Mouse (Mus musculus): Measurements from ENCODE around the gene Chd2. TPM values are rescaled to one million over a fixed set of nuclear protein-coding genes. Genes with fewer than 3 reads are reported as not detected.
A peak's percentile ranks its signal among the peaks of the same experiment; 100 is the strongest.

Chd2 gene
- total RNA-seq, 1 experiment from 2014 or later: 492 TPM

DNA sequence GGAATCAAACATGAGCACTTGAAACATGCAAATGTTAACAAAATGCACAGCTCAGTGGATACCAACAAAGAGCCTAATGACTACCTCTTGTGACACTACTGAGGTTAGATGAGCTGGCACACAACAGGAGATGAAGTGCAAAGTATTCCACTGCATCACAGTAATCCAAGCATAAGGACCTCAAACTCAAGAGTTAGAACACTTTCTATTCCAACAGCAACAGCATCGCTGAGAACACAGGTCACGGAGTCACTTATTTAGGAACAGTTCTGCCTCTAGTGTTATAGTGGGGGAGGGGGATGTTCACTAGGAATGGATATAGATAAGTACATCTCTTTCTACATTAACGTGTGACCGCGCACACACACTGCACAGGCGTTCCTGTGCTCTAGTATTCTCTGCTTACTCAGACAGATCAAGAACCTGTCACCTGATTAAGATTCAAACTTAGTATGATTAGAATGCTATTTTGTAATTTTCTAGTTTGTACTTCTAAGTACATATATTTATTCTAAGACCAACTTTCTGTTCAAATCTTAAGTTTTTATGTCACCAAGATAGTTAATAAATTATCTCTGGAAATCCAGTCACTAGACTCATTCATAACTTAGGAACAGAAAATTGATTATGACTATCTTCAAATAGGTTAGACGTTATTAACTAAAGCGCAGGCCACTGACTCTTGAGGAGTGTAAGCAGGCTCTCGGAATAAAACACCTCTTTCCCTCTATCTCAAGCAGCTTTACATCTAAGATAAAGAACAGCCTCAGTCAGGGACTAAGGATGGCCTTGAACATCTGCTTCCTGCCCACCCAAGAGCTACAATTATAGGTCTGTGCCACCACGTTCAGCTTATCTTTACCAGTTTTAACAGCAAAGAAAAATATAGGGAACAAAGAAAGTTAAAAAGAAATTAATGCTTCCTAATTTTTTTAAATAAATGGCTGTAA lies 5.2 kb upstream of the Chd2 start:
- ATAC-seq (ENCODE audit: extremely low read depth, insufficient number of reproducible peaks, low FRiP score, poor library complexity, severe bottlenecking): 0 out of 2 replicates have a peak, but pooled peaks have one; percentile 28

DNA sequence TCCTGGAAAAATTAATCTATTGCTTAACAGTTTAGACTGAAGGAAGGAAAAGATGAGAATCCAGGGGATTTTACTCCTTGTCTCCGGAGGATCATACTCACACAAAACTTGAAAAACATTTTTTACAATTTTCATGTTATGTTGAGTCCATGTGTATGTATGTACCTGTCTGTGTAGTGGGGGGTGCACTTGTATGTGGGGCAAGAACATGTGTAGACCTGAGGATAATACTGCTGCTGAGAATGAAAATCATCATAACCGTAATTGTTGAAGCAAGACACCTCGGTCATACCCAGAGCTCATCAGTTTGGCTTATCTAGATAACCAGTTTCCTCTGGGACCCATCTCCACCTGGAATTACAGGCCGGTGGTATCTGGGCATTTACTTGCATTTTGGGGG lies 3.4 kb upstream of the Chd2 start:
- no peak for ATAC-seq (ENCODE audit: extremely low read depth, insufficient number of reproducible peaks, low FRiP score, poor library complexity, severe bottlenecking)

DNA sequence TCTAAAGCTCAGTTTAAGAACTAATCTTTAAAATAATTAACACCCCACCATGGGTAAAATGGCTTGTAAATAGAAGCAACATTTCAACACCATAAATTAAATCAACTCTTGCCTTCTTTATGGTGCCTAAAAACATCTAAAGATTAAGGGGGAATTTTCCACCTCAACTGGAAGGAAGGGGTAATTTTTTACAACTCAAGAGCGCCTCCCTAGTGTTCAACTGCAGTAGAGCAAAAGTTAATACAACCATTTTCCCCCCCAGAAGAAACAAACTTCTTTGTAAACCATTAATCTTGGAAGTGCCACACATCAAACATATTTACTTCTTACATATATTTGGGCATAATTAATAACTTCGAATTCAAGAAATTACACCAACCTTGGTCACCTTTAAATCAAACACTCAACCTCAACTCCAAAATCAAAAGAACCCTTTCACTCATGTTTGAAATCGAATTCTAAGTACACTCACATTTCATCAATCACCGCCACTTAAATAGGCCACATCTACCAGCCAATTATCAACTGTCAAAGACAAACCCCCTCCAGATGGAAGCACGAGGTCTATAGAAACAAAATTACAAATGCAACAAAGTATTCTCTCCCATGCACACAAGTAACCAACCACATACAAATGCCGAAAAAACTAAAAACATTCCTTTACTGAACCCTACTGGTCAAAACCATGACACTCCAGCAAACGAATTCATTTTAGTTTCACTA lies 662 bp upstream of the Chd2 start:
- ATAC-seq (ENCODE audit: extremely low read depth, insufficient number of reproducible peaks, low FRiP score, poor library complexity, severe bottlenecking): no peak

DNA sequence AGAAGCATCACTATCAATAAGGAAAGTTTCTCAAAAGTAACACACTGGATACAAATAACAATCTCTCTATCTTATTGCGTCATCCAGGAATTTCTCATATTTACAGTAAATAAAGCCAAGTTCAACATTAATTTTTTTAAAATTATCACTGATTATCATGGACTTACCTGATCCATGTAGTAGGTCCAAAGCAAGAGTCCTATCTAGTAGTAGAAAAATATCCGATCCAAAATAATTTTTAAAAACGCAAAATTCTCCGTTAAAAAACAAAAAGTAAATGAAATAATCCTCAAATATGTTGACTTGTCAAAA lies 595 bp downstream of the Chd2 start:
- ATAC-seq (ENCODE audit: extremely low read depth, insufficient number of reproducible peaks, low FRiP score, poor library complexity, severe bottlenecking): no peak

DNA sequence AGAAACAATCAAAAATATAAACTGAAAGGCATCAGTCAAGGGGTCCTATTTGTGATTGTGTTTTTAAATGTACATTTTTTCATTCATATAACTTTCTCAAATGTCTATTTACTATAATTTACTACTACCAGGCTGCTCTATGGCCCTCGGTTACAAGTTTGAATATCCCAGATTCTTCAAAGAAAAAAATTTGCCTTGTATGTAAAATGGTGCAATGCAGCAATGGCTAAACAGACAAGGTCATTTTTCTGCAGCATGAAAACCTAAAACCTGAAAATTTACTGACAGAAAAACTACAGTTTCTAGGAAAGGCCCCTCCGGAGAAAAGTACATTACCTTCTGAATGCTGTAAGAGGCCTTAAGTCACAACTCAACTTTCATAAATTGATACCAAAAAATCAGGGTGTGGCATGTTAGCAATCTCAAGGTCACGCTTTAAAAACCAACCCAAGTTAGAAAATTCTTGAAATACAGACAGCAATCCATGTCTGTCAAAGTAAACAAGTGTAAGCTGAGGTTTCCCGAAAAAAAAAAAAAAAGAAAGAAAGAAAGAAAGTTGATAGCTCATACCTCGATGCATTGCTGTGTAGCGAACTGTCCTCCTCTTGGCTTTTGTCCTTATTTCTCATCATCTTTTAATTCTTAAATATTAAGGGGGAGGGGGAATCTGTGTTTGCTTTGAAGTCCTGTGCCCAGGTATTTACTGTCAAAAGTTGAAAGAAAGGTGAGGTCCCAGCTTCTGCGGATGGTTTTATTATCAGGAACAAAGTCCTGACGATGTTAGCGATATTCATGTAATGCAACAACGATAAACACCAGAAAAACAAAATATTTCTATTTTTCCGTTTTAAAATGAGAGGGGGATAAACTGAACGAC lies 1.2 kb downstream of the Chd2 start:
- no peak for ATAC-seq (ENCODE audit: extremely low read depth, insufficient number of reproducible peaks, low FRiP score, poor library complexity, severe bottlenecking)

DNA sequence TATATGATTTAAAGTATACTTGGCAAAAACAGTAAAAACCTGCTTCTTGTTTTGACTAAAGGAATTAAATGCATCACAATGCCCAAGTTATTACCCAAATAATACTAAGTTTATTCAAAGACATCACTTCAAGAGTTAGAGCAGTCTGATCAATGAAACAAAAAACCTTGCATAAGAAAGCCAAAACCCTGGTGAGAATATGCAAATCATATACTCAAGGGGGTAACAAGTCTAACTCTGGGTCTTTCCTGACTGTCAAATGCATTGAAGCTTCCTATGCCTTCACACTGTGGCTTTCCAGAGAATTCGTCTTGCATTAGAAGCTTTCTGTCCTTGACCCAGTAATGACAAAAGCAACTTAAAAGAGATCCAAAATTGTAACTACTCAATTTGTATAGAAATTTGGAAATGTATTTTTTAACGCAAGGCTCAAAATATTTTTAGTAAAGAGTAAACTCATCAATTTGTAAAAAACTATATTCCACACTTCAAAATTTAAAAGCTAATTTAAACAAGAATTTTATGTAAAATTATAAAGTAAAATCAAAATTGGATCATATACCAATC lies 2.4 kb downstream of the Chd2 start:
- ATAC-seq (ENCODE audit: extremely low read depth, insufficient number of reproducible peaks, low FRiP score, poor library complexity, severe bottlenecking): no peak

DNA sequence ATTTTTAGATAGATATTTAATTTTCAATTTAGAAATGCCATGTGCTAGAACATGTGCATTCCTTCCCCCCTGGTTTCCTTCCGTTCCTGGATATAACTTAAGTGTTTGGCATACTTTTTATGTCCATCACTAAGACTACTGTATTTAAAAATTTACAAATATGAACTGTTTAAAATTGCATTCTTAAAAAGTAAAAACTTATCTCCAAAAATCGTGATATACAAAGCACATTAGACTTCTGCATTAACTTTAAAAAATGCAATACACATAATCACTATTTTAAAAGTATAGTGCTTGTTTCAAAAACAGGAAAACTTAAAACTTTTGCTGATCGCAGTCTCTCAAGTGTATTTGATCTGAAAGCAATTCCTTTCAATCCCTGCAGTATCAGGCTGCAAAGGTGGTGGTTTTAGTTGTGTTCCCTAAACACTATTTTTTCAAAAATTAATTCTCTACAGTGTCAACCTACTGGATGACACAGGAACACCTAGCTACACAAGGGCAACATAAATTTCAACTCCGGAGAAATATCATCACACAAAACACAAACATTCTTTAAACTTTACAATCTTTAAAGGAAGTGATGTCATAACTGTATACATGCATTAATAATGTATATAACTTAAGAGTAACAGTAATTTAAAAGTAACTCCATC lies 3.1 kb downstream of the Chd2 start:
- ATAC-seq (ENCODE audit: extremely low read depth, insufficient number of reproducible peaks, low FRiP score, poor library complexity, severe bottlenecking): no peak

DNA sequence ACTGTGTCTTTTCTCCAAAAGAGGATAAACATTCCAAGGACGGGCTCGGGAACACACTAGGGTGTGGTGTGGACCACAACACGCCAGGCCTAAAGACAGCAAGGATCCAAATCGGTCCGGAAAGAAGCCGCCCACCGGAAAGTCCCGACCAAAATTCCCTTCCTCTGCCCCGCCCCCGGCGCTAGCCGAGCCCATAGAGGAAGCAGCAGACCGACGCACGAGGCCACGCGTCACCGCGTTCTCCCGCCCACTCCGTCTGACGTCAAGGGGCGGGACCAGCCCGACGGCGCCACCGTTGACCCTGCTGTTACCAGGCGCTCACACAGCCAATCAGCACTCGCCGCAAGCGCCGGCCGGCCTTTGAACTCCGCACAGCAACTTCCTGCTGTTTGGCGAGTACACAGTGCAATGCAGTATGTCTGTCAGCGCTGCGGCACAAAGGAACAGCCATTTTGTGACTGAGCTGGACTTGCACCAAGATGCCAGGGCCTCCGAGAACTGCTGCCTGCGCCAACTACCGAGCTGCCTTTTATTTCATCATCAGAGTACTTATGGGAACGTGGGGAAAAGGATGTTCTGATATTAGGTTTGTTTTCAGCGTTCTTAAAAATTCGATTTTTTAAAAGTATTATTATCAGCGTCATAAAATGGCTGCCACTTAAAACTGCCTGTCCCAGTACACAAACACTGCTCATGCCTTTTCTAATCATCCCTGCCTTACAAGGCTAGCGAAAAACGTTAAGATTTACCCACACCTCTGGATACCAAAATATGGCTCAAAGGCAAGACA lies 3.8 kb downstream of the Chd2 start:
- peak; percentile 93 for ATAC-seq (ENCODE audit: extremely low read depth, insufficient number of reproducible peaks, low FRiP score, poor library complexity, severe bottlenecking)

DNA sequence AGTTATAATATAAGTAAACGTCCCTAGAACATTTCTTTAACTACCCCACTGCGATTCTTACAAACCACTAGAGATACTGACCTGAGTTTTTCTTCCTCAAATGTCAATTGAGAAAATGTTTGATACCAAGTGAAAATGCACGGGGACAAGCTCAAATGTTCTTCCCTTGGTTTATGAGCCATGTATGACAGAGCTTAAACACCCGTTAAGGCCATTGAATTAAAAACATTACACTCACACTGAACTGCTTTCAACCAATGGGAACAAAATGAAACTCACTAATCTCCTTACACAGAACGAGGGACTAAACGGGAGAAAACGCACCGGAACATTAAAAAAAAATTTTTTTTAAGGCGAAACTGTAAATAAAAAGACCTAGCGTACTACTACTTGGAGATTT lies 4.4 kb downstream of the Chd2 start:
- no peak for ATAC-seq (ENCODE audit: extremely low read depth, insufficient number of reproducible peaks, low FRiP score, poor library complexity, severe bottlenecking)

DNA sequence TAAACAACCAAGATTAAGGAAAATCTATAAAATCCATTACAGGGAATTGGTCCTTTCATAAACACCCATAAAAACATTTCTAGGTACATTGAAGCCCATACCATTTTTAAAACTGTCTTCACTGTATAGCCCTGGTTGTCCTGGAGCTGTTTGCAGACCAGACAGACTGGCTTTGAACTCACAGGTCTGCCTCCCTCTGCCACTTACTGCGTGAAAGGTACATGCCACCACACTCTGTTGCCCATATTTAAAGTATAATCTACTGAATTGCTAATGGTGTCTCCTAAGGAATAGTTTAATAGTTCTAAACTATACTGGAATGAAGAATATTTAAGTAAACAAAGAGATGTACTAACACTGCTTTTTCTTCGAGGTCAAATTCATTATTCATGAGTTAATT lies 5.1 kb downstream of the Chd2 start:
- ATAC-seq (ENCODE audit: extremely low read depth, insufficient number of reproducible peaks, low FRiP score, poor library complexity, severe bottlenecking): no peak

DNA sequence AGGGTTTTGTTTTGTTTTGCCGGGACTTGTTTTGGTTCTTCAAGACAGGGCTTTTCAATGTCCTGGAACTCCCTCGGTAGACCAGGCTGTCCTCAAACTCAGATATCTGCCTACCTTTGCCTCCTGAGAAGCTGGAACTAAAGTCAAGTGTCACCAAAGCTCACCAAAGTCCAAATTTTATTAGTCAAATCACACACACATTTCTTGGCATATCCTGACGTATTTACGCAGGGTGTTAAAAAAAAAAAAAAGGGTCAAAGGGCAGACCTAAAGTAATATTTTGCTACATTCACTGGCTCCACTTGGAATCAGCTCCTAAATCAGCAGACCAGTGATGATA lies 5.8 kb downstream of the Chd2 start:
- no peak for ATAC-seq (ENCODE audit: extremely low read depth, insufficient number of reproducible peaks, low FRiP score, poor library complexity, severe bottlenecking)

DNA sequence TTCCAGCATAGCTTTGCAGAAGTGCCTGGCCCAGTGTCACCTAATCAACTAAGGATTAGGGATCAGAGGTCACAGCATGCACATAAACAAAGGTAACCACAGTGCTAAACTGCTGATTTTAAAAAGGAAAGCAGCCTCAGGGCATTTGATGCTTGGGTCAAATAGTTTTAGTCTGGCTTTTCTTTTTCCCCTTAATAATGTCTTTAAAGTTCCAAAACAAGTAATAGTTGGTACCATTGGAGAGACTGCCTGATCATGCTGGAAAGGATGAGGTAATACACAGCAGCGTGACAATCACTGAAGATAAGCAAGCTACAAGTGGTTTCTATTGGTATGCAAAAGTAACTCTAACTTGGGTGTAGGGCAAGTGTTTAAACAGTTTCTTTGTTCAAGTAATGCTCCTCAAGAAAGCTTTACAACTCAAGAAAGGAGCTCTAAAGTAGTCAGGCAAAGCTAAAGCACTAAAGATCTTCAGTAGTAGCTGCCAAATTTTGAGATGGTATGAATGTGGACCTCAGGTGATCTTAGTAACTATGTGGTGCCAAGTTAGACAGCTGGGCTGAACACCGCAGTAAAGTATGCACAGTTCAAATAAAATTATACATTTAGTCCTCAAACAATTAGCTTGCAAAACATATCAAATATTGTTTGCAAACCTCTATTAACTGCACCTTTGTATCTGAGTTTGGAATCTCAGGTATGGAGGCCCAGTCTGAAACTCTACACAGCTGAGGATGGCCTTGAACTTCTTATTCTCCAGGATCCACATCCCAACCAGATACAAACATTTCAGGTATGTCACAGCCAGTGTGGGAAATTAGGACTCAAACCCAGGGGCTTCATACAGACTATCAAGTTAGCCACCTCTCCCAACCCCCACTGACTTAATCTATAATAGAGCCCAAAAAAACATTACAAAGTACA lies 6.4 kb downstream of the Chd2 start:
- no peak for ATAC-seq (ENCODE audit: extremely low read depth, insufficient number of reproducible peaks, low FRiP score, poor library complexity, severe bottlenecking)

DNA sequence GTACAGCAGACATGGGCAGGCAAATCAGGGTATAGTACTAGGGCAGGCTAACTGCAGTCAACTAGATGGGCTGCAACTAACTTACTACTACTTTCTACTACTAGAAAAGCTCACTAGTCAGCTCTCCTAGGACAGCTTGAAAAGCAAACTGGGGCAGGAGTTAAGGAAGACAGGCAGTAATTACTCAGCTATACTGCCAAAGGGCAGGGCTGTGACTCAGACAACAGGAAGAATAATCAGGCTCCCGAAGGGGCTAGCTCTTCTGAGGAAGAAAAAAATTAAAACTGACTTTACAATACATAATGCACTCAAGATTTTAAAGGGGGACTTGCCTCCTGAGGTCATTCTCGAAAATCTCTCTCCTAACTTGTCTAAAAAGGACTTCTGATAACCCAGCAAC lies 8.2 kb downstream of the Chd2 start:
- no peak for ATAC-seq (ENCODE audit: extremely low read depth, insufficient number of reproducible peaks, low FRiP score, poor library complexity, severe bottlenecking)

DNA sequence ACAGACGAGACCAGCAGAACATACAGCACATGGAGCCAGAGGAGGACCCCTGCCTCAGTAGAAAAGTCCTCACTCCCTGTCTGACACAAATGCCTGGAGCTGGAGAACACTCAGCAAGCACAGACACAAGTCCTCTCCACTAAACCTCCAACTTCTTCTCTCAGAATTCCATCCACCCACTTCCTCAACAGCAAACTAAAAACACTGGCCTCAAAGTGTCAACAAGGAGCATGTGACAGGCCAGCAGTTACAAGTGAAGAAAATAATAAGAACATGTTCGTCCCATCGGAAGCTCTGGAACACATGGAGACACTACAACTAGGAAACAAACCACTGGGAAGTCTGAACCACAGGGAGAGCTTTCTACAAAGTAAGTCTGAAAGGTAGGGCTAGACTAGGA lies 8.7 kb downstream of the Chd2 start:
- ATAC-seq (ENCODE audit: extremely low read depth, insufficient number of reproducible peaks, low FRiP score, poor library complexity, severe bottlenecking): no peak

DNA sequence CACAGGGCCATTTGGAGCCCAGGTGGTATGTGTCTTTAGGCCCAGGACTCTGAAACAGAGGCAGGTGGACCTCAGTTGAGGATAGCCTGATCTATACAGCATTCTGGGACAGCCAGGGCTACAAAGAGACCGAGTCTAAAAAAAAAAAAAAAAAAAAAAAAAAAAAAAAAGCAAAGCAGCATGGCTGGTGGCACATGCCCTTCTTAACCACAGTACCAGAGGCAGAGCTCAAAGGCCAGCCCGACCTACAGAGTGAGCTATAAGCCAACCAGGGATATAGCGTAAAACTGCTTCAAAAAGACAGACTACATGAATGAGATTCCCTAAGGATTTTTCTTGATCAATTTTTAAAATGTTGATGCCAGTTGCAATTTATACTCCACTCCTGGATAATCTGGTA lies 9.5 kb downstream of the Chd2 start:
- no peak for ATAC-seq (ENCODE audit: extremely low read depth, insufficient number of reproducible peaks, low FRiP score, poor library complexity, severe bottlenecking)

DNA sequence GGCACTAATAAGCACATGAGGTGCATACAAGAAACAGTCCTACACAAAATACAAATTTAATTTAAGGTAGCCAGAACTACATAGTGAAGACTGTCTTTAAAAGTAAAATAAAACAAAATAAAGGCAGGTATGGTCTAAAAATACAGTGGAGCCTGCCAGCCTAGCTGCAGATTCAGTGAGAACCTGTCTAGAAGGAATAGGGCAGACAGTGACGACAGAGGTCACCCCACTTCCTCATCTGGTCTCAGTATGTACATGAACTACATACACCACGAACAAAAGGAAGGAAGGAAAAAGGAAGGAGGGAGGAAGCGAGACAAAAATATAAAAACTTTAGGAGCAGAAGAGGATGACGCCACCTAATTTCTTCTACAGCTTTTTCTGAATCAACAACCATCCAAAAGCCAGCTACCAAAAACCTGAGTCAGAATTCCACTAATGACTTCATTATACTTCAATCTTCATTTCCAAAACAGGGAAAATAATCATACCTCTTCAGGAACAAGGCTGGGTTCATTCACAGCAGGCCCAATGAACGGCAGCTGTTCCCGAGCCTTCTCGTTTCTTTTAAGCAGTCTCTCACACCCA lies 10.0 kb downstream of the Chd2 start:
- ATAC-seq (ENCODE audit: extremely low read depth, insufficient number of reproducible peaks, low FRiP score, poor library complexity, severe bottlenecking): peak; percentile 73

DNA sequence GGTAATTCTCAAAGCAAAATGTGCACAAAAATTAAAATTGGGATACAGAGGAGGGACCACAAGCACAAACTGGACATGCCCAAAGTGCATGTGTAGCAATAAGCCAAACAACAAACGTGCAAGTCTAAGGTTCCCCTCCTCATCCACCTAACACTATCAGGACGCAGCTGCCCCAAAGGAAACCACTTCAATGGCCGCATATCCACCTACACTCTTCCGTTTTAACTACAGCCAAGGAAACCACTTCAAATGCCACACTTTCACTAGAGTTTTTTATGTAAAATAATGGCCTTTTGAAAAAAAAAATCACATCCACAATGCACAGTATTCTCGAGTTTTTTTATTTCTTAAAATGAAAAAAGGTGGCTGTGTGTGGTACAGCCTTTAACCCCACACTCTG lies 10.8 kb downstream of the Chd2 start:
- ATAC-seq (ENCODE audit: extremely low read depth, insufficient number of reproducible peaks, low FRiP score, poor library complexity, severe bottlenecking): no peak
